Mouse (Mus musculus): Measurements from ENCODE around the gene Spock1. TPM values are rescaled to one million over a fixed set of nuclear protein-coding genes. Genes with fewer than 3 reads are reported as not detected.

Gene Spock1
- polyA plus RNA-seq, 1 experiment from 2014 or later = 42.9 TPM

GRCm38 (mm10) chr13:57830091-57830490, 78.0 kb downstream of the Spock1 start:
- no peaks in the 10 kb centered on the region for H3K27me3 ChIP-seq (replicated peaks)
- no peak overlapping the region for H3K9ac ChIP-seq
- no peaks in the 10 kb centered on the region for H3K36me3 ChIP-seq
- H3K27ac ChIP-seq = no peak overlapping the region
- H3K4me1 ChIP-seq = no peaks in the 10 kb centered on the region
- H3K4me3 ChIP-seq = no peak overlapping the region
- 56% methylated on average over 2 of the region's 2 CpGs for WGBS
- ATAC-seq (ENCODE audit: low FRiP score, low read depth) = no peak
- H3K4me2 ChIP-seq (replicated peaks) = no peak overlapping the region
- peaks cover 6% of the 10 kb centered on the region; the same call in 1 of the 2 replicates for H3K9me3 ChIP-seq

- Histone ChIP-seq H3K4me1 (no peaks in the 10 kb centered on the region), H3K4me2 (replicated peaks) (no peak overlapping the region), H3K27me3 (replicated peaks) (no peaks in the 10 kb centered on the region), H3K9me3 (peaks cover 14% of the 10 kb centered on the region; the same call in 1 of the 2 replicates), H3K9ac (no peak overlapping the region), H3K36me3 (no peaks in the 10 kb centered on the region), H3K27ac (no peak overlapping the region), H3K4me3 (no peak overlapping the region)
- no peak for ATAC-seq (ENCODE audit: low FRiP score, low read depth)
- WGBS = 87% methylated on average over 11 of the region's 11 CpGs
Measured at GRCm38 (mm10) chr13:57816276-57816675, 91.9 kb downstream of the Spock1 start.

DNA sequence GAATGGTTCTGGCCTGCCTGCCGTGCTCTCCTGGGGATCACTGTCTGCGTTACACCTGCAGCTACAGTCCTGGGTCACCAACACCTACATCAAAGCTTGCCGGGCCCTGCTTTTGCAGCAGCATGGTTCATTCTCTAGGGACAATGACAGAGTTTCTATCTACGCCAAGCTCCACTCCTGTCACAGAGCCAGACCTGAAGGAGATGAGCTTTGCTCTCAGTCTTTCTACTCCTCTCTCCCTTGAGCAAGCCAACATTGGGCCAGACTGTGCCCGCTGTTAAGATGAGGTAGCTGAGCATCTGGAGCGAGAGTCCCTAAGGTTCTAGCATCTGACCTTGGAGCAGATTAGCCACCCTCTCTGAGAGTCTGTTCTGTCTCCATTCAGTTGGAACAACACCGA, 95.5 kb downstream of the Spock1 start:
- no peak overlapping the region for H3K4me2 ChIP-seq (replicated peaks)
- no peaks in the 10 kb centered on the region for H3K27me3 ChIP-seq (replicated peaks)
- peaks cover 7% of the 10 kb centered on the region; the same call in 1 of the 2 replicates for H3K9me3 ChIP-seq
- no peaks in the 10 kb centered on the region for H3K36me3 ChIP-seq
- no peak overlapping the region for H3K9ac ChIP-seq
- no peak for ATAC-seq (ENCODE audit: low FRiP score, low read depth)
- H3K4me1 ChIP-seq = peaks cover 5% of the 10 kb centered on the region; the same call in 1 of the 2 replicates
- 88% methylated on average over 7 of the region's 7 CpGs for WGBS
- no peak overlapping the region for H3K27ac ChIP-seq
- no peak overlapping the region for H3K4me3 ChIP-seq

GRCm38 (mm10) chr13:57811253-57811652, 96.9 kb downstream of the Spock1 start:
- no peak overlapping the region for H3K4me3 ChIP-seq
- peaks cover 7% of the 10 kb centered on the region; the same call in 1 of the 2 replicates for H3K4me1 ChIP-seq
- H3K9ac ChIP-seq = no peak overlapping the region
- H3K36me3 ChIP-seq = no peaks in the 10 kb centered on the region
- H3K9me3 ChIP-seq = no peaks in the 10 kb centered on the region
- no peak overlapping the region for H3K4me2 ChIP-seq (replicated peaks)
- H3K27ac ChIP-seq = no peak overlapping the region
- 87% methylated on average over 2 of the region's 2 CpGs for WGBS
- ATAC-seq (ENCODE audit: low FRiP score, low read depth) = no peak
- no peaks in the 10 kb centered on the region for H3K27me3 ChIP-seq (replicated peaks)

GRCm38 (mm10) chr13:57810816-57811215, 97.3 kb downstream of the Spock1 start:
- peaks cover 11% of the 10 kb centered on the region; the same call in 1 of the 2 replicates for H3K4me1 ChIP-seq
- no peaks in the 10 kb centered on the region for H3K27me3 ChIP-seq (replicated peaks)
- H3K9ac ChIP-seq = no peak overlapping the region
- H3K27ac ChIP-seq = no peak overlapping the region
- ATAC-seq (ENCODE audit: low FRiP score, low read depth) = no peak
- no peaks in the 10 kb centered on the region for H3K36me3 ChIP-seq
- WGBS = 67% methylated on average over 2 of the region's 2 CpGs
- no peak overlapping the region for H3K4me3 ChIP-seq
- no peak overlapping the region for H3K4me2 ChIP-seq (replicated peaks)
- H3K9me3 ChIP-seq = no peaks in the 10 kb centered on the region

DNA sequence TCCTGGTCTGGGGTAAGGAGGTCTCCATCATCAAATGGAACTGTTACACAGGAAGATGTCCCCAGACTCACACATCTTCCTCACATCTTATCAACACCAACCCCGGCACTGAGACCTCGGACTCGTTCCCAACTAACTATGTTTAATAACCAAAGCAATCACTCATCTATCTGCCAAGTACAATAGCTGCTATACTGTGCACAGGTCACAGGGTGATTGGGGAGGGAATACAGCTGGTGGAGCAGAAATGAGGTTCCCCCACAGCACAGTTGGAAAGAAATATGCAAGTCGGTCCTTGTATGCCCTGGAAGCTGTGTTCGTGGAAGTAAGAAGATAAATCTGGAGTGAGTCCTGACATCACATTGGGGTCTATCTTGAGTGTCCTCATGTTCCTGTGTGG, 98.0 kb downstream of the Spock1 start:
- Histone ChIP-seq H3K4me1 (peaks cover 11% of the 10 kb centered on the region; the same call in 1 of the 2 replicates), H3K4me3 (no peak overlapping the region), H3K4me2 (replicated peaks) (no peak overlapping the region), H3K36me3 (no peaks in the 10 kb centered on the region), H3K27ac (no peak overlapping the region), H3K9ac (no peak overlapping the region), H3K27me3 (replicated peaks) (no peaks in the 10 kb centered on the region), H3K9me3 (no peaks in the 10 kb centered on the region)
- no peak for ATAC-seq (ENCODE audit: low FRiP score, low read depth)
- 67% methylated on average over 5 of the region's 5 CpGs for WGBS

GRCm38 (mm10) chr13:57809603-57810002, 98.5 kb downstream of the Spock1 start:
- no peak overlapping the region for H3K4me2 ChIP-seq (replicated peaks)
- H3K4me1 ChIP-seq = peaks cover 11% of the 10 kb centered on the region; the same call in 1 of the 2 replicates
- no peak overlapping the region for H3K9ac ChIP-seq
- 45% methylated on average over 11 of the region's 11 CpGs for WGBS
- no peaks in the 10 kb centered on the region for H3K36me3 ChIP-seq
- H3K27ac ChIP-seq = no peak overlapping the region
- no peak overlapping the region for H3K4me3 ChIP-seq
- H3K27me3 ChIP-seq (replicated peaks) = no peaks in the 10 kb centered on the region
- no peaks in the 10 kb centered on the region for H3K9me3 ChIP-seq
- no peak for ATAC-seq (ENCODE audit: low FRiP score, low read depth)

GRCm38 (mm10) chr13:57806816-57807215, 101.3 kb downstream of the Spock1 start:
- H3K27ac ChIP-seq = no peak overlapping the region
- H3K9me3 ChIP-seq = no peaks in the 10 kb centered on the region
- no peaks in the 10 kb centered on the region for H3K36me3 ChIP-seq
- H3K4me3 ChIP-seq = no peak overlapping the region
- H3K9ac ChIP-seq = no peak overlapping the region
- ATAC-seq (ENCODE audit: low FRiP score, low read depth) = no peak
- peaks cover 11% of the 10 kb centered on the region; the same call in 1 of the 2 replicates for H3K4me1 ChIP-seq
- 83% methylated on average over 3 of the region's 3 CpGs for WGBS
- H3K4me2 ChIP-seq (replicated peaks) = no peak overlapping the region
- no peaks in the 10 kb centered on the region for H3K27me3 ChIP-seq (replicated peaks)

GRCm38 (mm10) chr13:57806301-57806700, 101.8 kb downstream of the Spock1 start:
- Histone ChIP-seq H3K36me3 (no peaks in the 10 kb centered on the region), H3K4me3 (no peak overlapping the region), H3K9me3 (no peaks in the 10 kb centered on the region), H3K27me3 (replicated peaks) (no peaks in the 10 kb centered on the region), H3K9ac (no peak overlapping the region), H3K4me1 (peaks cover 11% of the 10 kb centered on the region; the same call in 1 of the 2 replicates), H3K4me2 (replicated peaks) (no peak overlapping the region), H3K27ac (no peak overlapping the region)
- WGBS = 76% methylated on average over 6 of the region's 6 CpGs
- ATAC-seq (ENCODE audit: low FRiP score, low read depth) = no peak

- Histone ChIP-seq H3K4me3 (no peak overlapping the region), H3K4me2 (replicated peaks) (no peak overlapping the region), H3K9ac (no peak overlapping the region), H3K9me3 (no peaks in the 10 kb centered on the region), H3K27me3 (replicated peaks) (no peaks in the 10 kb centered on the region), H3K4me1 (no peaks in the 10 kb centered on the region; the same call in 1 of the 2 replicates), H3K27ac (no peak overlapping the region), H3K36me3 (no peaks in the 10 kb centered on the region)
- ATAC-seq (ENCODE audit: low FRiP score, low read depth) = no peak
- 90% methylated on average over 2 of the region's 2 CpGs for WGBS
Measured at GRCm38 (mm10) chr13:57798633-57799032, 109.5 kb downstream of the Spock1 start.

- ATAC-seq (ENCODE audit: low FRiP score, low read depth) = no peak
- WGBS = 83% methylated on average over 10 of the region's 10 CpGs
- H3K4me1 ChIP-seq = no peaks in the 10 kb centered on the region; the same call in 1 of the 2 replicates
- H3K9me3 ChIP-seq = no peaks in the 10 kb centered on the region
- no peak overlapping the region for H3K27ac ChIP-seq
- H3K9ac ChIP-seq = no peak overlapping the region
- H3K27me3 ChIP-seq (replicated peaks) = no peaks in the 10 kb centered on the region
- no peak overlapping the region for H3K4me2 ChIP-seq (replicated peaks)
- no peak overlapping the region for H3K4me3 ChIP-seq
- H3K36me3 ChIP-seq = no peaks in the 10 kb centered on the region
Measured at GRCm38 (mm10) chr13:57796951-57797692, 111.0 kb downstream of the Spock1 start.

DNA sequence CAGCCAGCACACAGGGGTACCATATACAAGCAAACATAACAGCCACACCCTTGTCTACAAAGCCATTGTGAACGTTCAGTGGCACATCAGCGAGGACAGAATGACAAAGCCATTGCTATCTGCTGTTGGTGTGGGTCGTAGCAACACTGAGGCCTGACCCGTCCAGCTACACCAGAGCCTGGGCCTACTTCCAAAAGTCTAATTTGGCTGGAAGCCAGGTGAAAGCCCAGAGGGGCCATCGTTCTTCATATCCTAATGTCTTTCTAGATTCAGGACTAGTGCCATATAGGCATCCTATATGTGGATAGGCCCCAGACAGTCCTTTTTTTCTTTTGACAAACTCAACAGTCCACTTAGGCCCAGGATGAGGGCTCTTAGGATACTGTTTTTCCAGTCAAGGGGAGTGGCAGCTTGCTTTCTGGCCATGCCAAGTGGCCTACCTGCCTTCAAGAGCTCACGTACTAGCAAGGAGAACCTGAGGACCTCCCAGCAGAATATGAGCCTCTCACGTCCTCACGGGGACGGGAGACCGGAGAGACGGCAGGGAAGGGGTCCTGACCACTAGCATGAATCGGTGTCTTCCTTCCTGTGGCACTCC, 114.4 kb downstream of the Spock1 start:
- Histone ChIP-seq H3K36me3 (no peaks in the 10 kb centered on the region), H3K4me3 (no peak overlapping the region), H3K4me1 (peaks cover 20% of the 10 kb centered on the region), H3K27ac (no peak overlapping the region), H3K9ac (no peak overlapping the region), H3K27me3 (replicated peaks) (no peaks in the 10 kb centered on the region), H3K9me3 (no peaks in the 10 kb centered on the region), H3K4me2 (replicated peaks) (no peak overlapping the region)
- WGBS = 86% methylated on average over 12 of the region's 12 CpGs
- no peak for ATAC-seq (ENCODE audit: low FRiP score, low read depth)
